Mouse (Mus musculus) cerebral cortex, adult 2 months (tissue): ENCODE data around the gene Snx18.

ENCODE experiments used
- WGBS: fragments of 180-500 bp; shearing (Covaris S2); methylation state at CpG from one replicate; pipeline ENCODE4 v1.1.7; 2018; 5-methylcytosine and 5-hydroxymethylcytosine counted together

Snx18 gene

GRCm38 (mm10) chr13:113597616-113598015 lies 20.7 kb downstream of the Snx18 start:
- WGBS = 89% methylated on average over 10 of the region's 10 CpGs

GRCm38 (mm10) chr13:113596821-113597541 lies 21.4 kb downstream of the Snx18 start:
- 80% methylated on average over 13 of the region's 13 CpGs for WGBS

- 34% methylated on average over 8 of the region's 8 CpGs for WGBS
Observed at GRCm38 (mm10) chr13:113595987-113596386, 22.4 kb downstream of the Snx18 start.

GRCm38 (mm10) chr13:113595219-113595618 lies 23.1 kb downstream of the Snx18 start:
- WGBS = 57% methylated on average over 8 of the region's 8 CpGs

- 75% methylated on average over 12 of the region's 12 CpGs for WGBS
Observed at GRCm38 (mm10) chr13:113594361-113594760, 24.0 kb downstream of the Snx18 start.

- 92% methylated on average over 17 of the region's 17 CpGs for WGBS
Observed at GRCm38 (mm10) chr13:113593711-113594110, 24.7 kb downstream of the Snx18 start.

- 85% methylated on average over 13 of the region's 13 CpGs for WGBS
Observed at GRCm38 (mm10) chr13:113592703-113593200, 25.6 kb downstream of the Snx18 start.

- WGBS = 69% methylated on average over 11 of the region's 11 CpGs
Observed at GRCm38 (mm10) chr13:113591336-113591735, 27.0 kb downstream of the Snx18 start.

GRCm38 (mm10) chr13:113590216-113590615 lies 28.1 kb downstream of the Snx18 start:
- WGBS = 91% methylated on average over 4 of the region's 4 CpGs

- 65% methylated on average over 7 of the region's 7 CpGs for WGBS
Observed at GRCm38 (mm10) chr13:113589499-113589898, 28.9 kb downstream of the Snx18 start.

GRCm38 (mm10) chr13:113587200-113587936 lies 31.0 kb downstream of the Snx18 start:
- 48% methylated on average over 15 of the region's 15 CpGs for WGBS

GRCm38 (mm10) chr13:113585606-113586005 lies 32.8 kb downstream of the Snx18 start:
- WGBS = 83% methylated on average over 3 of the region's 3 CpGs

- 91% methylated on average over 6 of the region's 6 CpGs for WGBS
Observed at GRCm38 (mm10) chr13:113584431-113584830, 33.9 kb downstream of the Snx18 start.

- 82% methylated on average over 4 of the region's 4 CpGs for WGBS
Observed at GRCm38 (mm10) chr13:113583563-113583962, 34.8 kb downstream of the Snx18 start.

GRCm38 (mm10) chr13:113582024-113582423 lies 36.3 kb downstream of the Snx18 start:
- WGBS = 90% methylated on average over 1 of the region's 1 CpGs

- 91% methylated on average over 5 of the region's 5 CpGs for WGBS
Observed at GRCm38 (mm10) chr13:113581436-113581835, 36.9 kb downstream of the Snx18 start.

- 74% methylated on average over 6 of the region's 6 CpGs for WGBS
Observed at GRCm38 (mm10) chr13:113580400-113580790, 38.0 kb downstream of the Snx18 start.

- 80% methylated on average over 7 of the region's 7 CpGs for WGBS
Observed at GRCm38 (mm10) chr13:113579788-113580399, 38.5 kb downstream of the Snx18 start.

- 93% methylated on average over 13 of the region's 13 CpGs for WGBS
Observed at GRCm38 (mm10) chr13:113574232-113574631, 44.1 kb downstream of the Snx18 start.

- 87% methylated on average over 2 of the region's 2 CpGs for WGBS
Observed at GRCm38 (mm10) chr13:113573377-113573776, 45.0 kb downstream of the Snx18 start.

GRCm38 (mm10) chr13:113572046-113572686 lies 46.2 kb downstream of the Snx18 start:
- 88% methylated on average over 9 of the region's 9 CpGs for WGBS

- 44% methylated on average over 2 of the region's 2 CpGs for whole genome bisulfite sequencing
Observed at GRCm38 (mm10) chr13:113569526-113569925, 48.8 kb downstream of the Snx18 start.
